Mouse (Mus musculus) embryonic fibroblast, embryonic 13.5 days (primary cell): ENCODE results near the gene Slc7a11.

Experiments used
- CTCF ChIP-seq: IDR thresholded peaks from 2 replicates; pipeline ENCODE4 v1.5.1; 2011; ENCODE audit warnings: mild to moderate bottlenecking, control low read depth, low read length, moderate library complexity, borderline replicate concordance; ENCODE audit not compliant: insufficient read depth
- POLR2A ChIP-seq: IDR thresholded peaks from 2 replicates; pipeline ENCODE4 v1.6.1; 2011; ENCODE audit warnings: low read depth, mild to moderate bottlenecking, control low read depth, low read length, moderate library complexity

DNA sequence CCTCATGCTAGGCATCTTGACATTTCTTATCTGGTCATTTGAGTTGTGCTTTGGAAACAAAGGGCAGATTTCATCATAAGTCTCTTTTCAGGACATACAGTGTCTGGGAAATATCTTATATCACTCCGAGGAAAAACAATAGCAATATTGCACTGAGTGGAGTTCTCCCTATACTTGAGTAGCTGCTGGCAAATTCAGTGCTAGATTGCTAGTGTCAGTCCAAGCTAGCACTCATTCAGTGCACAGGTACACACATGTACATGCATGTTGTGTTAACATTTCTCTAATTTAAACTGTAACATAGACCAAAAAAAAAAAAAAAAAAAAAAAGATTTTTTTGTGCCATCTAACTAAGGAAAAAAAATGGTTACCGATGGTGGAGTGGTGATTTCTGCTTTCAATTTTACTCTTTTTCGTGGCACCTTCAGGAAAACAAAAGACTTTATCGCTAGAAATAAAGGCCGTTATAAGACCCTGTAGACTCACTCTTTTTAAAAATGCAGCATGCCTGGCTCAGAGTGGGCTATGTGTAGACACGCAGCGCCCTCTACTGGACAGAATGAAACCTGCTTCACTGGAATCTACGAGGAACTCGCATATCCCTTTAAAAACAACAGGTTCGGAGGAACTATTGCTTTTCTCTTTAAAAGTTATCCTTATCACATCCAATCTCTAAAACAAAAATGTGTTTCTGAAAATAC, 62.1 kb downstream of the Slc7a11 start:
- TF ChIP-seq CTCF (peak; percentile 78; the same call in 1 of the 2 replicates), POLR2A (no peak)
